Mouse (Mus musculus) heart, adult 18-20 months (tissue): ENCODE results near the gene Pitpnm2. TPM values are rescaled to one million over a fixed set of nuclear protein-coding genes. Genes with fewer than 3 reads are reported as not detected.

ENCODE experiments used
- DNase-seq, 2 experiments: peaks; one replicate each; pipeline ENCODE4 v3.0.0; 2021 to 2022; ENCODE audit warnings: mixed read lengths in 1 of 2
- total RNA-seq, 2 experiments: library from RNA; stranded (reverse); gene quantifications; 2 replicates each; pipeline ENCODE4 v1.2.3; 2021

The Pitpnm2 gene
- total RNA-seq, 2 experiments from 2014 or later = 36.8 to 38.9 TPM

DNA sequence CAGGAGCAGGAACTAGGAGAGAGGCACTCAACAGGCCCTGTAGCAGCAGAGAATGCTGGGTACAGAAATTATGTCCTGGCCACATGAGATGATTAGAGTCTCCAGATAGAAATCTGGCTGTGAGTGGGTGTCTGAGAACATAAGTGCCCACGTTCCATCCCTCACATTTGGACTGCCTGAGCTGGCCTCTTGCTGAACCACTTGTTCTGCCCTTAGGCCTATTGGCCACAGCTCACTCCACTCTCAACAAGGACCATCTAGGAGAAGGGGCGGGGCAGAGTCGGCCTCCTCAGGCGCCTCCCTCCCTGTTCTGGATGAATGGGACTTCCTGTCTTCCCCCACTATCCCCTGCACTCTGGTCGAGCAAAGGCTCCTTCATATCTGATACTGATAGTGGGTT is 100.5 kb downstream of the Pitpnm2 start:
- DNase-seq = no peak

DNA sequence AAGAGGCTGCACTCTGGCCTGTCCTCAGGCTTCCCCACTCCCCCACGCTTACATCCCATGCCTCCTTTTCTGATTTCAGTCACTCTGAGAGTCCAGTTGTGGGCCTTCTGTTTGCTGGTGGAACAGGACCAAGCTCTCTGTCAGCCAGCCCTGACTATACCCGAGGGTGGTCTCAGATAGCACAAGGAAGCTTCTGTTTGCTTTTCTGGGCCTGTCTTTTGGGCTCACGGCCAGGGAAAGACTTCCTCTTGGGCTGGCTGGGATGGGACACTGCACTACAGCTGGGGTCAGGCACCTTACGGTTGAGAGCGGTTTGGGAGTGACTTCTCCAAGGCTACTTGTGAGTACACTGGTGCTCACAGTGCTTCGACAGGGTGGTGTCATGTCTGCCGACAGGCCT is 111.5 kb downstream of the Pitpnm2 start:
- no peak for DNase-seq

DNA sequence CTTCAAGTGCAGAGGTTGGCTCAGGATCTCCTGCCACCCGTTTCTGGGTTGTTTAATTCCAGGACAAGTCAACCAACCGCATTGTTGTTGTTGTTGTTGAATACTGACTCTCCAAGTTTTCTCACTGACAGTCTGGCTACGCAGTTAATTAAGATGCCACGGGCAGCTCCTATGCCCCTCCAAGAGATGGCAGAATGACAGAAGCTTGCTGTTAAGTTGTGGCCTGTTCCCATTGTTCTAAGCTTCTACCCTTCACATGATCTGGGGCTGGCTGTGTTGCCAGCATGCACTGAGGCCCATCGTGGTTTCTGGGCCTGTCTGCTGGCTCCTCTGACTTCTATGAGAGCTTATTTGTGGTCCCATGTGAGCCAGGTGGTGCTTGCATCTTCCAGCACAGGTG is 115.3 kb downstream of the Pitpnm2 start:
- DNase-seq = no peak

DNA sequence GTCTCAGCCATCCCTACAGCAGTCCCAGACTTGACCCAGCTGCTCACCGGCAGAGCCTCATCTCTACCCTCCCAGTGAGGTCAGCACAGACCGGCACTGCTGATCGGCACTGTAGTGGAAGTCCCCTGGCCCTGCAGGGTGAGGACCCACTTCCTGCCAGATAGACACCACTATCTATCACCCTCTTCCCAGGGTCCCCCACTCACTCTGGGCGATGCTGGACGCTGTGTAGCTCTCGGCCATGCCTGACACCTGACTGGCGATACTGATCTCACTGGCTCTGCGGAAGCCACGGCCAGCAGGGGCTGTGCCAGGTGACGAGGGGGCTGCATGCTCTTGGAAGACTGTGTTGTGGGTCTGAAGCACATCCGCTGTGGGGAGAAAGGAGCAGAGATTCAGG is 124.5 kb downstream of the Pitpnm2 start:
- no peak for DNase-seq

DNA sequence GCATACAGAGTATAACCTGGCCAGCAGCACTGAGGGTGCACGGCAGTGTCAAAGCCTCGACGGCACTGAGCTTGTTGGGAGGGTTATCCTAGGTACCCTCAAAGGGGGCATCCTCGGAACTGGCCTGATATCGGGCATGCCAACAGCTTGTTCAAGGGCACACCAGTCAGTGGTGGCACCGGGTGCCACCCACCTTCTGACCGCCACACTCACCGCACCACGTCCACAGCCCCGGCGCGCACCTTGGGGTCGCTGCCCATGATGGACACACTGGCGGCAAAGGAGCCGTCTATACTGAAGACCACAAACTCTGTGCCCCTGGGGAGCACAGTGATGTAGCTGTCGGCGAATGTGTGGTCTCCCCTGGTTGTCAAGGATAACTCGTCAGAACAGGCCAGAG is 127.2 kb downstream of the Pitpnm2 start:
- DNase-seq = no peak

DNA sequence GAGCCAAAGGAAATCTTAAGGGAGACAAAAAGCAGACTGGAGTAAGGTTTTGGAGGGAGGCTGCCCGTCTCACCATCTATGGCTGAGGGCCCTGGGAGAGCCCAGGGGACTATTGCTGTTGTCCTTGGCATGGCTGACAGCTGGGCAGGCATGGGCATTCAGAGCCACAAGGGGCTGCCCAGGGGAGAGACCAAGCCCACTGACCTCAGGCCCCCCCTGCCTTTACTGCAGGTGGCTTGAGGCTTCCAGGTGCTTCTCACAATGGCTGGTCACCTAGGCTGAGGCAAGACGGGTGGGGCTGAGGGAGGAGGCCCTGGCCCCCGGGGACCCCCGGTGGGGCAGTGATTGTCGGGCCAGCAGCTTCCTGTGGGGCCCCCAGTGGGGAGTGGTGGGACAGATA is 130.4 kb downstream of the Pitpnm2 start:
- DNase-seq = no peak

DNA sequence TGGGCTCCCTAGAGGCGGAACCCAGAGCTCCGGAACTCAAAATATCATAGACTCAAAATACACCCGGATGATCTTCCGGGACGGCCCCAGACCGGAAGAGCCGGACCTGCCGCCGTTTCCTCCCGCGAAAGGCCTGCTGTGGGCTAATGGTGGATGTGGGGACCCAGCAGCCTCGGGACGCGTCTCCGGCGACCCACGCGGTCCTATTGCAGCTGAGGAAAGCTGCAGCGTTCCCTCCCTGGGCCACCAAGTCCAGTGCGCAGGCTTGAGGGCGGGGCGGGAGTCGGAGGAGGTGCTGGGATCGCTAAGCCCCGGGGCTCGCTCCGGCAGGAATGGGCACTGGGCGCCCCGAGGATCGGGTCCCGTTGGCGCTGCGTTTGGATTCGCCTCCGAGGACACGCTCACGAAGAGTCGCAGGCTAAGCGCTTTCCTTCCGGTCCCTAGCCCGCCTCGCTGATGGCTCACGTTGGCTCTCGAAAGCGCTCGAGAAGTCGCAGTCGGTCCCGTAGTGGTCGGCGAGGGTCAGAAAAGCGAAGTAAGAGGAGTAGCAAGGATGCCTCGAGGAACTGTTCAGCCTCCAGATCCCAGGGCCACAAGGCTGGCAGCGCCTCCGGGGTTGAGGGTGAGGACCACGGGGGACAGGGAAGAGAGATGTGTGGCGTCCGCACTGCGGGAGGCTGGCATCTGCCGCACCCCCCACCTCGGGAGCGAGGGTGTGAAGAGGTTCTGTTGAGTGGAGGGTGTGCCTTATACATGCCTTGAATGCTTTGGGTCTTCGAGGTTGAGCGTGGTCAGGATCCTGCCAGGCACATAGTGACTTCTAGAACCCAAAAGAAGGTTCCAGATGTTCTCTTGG is 133.3 kb downstream of the Pitpnm2 start, which contains the start of gene Arl6ip4:
Arl6ip4 (plus strand) TSS at position 100 of the 856 bp plus-strand sequence.
- peak; percentile 75 to 91 for DNase-seq

DNA sequence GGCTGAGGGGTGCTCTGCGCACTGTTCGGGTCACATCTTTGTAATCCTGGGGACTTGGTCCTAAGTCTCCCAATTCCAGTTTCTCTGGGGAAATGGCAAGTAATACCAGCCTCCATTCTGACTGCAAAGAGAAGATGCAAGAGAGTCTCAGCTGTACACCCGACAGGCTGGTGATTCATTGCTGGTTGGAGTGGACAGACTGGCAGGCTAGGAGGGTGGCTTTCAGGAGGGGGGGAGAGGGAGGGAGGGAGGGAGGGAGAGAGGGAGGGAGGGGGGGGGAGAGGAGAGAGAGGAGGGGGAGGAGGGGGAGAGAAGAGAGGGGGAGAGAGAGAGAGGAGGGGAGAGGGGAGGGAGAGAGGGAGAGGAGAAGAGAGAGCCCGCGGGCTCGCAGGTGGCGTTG is 134.0 kb downstream of the Pitpnm2 start:
- DNase-seq = no peak

DNA sequence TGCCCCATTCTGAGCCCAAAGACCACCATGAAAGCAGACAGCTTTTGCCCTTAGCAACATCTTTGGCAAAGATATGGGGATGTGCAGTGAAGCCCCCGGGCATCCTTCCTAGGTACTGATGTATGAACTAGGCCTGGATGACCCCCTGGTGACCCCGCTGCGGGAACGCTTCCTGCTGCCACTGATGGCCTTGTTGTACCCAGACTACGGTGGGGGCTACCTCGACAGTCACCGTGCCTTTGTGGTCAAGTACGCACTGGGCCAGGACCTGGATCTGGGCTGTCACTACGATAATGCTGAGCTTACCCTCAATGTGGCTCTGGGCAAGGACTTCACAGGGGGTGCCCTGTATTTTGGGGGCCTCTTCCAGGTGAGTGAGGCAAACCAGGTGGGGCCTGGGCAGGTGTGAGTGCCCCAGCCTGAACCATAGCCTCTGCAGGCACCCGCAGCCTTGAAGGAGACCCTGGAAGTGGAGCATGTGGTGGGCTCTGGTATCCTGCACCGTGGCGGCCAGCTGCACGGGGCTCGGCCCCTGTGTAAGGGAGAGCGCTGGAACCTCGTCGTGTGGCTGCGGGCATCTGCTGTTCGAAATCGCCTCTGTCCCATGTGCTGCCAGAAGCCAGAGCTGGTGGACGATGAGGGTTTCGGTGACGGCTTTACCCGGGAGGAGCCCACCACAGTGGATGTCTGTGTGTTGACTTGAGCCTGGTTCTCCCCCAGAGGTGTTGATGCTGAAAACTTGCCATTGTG is 135.1 kb downstream of the Pitpnm2 start:
- no peak for DNase-seq

DNA sequence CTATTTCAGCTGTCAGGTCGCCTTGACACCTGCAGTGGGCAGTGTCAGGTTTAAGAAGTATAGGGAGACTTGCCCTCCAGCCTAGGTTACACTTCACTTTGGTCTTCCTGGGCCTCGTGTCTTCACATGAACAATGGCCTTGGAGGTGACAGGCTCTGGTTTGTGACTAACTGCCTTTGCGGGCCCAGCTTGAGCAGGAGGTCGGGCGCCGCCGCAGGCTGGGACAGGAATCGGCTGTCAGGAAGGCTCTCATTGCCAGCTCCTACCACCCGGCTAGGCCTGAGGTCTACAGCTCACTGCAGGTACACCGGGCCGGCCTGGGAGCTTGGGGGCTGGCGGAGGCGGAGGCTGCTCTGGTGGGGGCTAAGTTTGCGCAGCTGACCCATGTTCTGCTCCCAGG is 136.5 kb downstream of the Pitpnm2 start:
- DNase-seq = peak; percentile 49 to 52

DNA sequence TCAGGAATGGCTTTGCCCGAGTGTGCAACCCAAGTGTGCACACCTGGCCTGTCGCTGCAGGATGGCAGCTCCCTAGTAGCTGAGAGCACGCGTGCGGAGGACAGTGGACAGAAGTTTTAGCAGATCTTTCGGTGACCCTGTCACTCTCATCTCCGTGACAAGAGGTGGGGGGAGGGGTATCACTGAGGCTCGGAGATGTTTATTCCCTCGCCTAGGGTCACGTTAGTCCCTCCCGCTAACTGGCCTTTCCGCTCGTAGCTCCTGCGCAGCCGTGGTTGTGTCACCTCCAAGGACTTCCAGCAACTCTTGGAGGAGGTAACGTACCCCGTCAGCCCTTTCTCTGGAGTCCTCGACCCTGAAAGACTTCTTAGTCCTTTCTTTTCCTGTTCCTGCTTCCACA is 137.0 kb downstream of the Pitpnm2 start:
- no peak for DNase-seq

DNA sequence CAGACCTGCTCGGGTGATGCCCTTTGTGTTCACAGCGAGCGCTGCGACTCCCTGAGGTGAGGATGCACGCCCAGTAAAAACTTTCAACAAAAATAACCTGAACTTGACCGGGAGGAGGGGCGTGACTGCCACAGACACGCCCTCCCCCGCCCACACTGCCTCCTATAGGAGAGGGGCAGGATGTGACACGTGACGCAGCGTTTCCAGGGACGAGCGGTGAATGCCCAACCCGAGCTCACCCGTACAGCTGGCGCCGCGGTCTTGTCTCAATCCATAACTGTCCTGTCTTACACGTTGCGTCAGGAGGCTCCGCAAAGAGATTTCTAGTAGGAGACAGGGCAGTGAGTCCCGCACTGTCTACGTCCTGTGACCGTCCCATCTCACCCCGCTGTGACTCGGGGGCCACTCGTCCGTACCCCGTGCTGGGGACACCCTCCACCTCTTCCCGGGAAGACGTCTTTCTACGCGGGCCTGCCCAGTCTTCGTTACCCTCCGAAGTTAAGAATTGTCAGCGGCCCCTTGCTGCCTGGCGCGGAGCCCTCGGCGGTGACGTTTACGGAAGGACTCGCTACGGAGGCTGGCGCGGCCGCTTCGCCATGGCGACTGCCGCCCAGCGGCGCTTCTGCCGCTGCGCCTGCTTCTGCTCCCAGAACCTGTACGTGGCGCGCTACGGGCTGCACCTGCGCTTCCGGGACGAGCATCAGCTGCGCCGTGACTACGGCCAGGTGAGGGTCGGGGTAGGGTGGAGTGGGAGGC is 137.6 kb downstream of the Pitpnm2 start, which contains the start of gene Ogfod2:
Ogfod2 (plus strand) TSS at position 556 of the 756 bp plus-strand sequence.
- peak; percentile 96 to 97 for DNase-seq

DNA sequence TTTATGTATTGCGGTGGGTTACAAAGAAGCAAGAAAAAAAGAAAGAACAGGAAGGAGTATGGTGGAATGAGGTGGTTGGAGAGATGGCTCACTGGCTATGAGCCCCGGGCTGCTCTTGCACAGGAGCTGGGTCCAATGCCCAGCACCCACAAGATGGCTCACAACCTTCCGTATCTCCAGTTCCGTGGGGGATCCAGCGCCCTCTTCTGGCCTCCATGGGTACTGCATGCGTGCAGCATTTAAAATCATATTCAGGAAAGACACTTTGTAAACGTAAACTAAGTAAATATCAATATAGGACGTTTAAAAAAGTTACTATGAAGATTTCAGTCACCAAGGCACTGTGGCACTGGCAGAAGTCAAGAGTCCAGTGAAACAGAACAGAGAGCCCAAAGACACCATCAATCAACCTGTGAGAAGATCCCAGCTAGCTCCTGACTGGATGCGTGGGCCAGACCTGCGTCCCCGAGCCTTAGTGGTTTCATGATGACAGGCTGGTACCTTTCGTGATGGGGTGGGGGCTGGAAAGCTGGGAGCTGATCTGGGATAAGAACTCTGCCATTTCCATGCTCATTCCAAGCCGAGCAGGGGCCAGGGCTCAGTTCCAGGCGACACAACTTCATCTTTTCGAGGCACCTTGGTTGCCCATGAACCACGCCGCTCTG is 138.4 kb downstream of the Pitpnm2 start:
- DNase-seq = peak in 1 of 2 experiments; percentile 54

DNA sequence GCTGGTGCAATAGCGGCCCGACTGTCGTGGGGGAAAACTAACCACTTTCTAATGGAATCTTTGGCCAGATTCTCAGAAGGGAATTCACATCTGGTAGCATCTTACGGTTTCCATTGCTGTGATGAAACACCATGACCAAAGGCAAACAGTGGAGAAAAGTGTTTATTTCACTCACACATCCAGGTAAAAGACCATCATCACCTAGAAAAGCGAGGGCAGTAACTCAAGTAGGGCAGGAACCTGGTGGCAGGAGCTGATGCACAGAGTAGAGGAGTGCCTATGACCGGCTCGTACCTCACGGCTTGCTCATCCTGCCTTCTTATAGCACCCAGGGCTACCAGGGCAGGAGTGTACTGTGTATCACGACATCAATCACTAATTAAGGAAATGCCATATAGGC is 146.0 kb downstream of the Pitpnm2 start:
- no peak for DNase-seq

DNA sequence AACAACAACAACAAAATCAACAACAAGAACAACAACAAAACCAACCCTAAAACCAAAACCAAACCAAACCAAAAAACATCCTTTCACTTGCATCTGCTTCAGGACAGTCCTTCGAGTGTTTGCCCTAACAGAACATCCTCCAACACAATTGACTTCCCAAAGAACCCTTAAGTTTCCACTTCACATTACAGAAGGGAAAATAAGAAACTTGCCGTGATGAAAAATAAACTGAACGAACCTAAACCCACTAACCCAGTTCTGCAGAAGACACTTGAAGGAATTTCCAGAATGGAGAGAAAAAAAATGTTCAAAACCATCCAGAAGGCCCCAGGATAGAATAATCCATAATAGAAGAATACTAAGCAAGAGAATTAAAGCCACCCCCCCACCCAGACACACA is 146.5 kb downstream of the Pitpnm2 start:
- DNase-seq = no peak

DNA sequence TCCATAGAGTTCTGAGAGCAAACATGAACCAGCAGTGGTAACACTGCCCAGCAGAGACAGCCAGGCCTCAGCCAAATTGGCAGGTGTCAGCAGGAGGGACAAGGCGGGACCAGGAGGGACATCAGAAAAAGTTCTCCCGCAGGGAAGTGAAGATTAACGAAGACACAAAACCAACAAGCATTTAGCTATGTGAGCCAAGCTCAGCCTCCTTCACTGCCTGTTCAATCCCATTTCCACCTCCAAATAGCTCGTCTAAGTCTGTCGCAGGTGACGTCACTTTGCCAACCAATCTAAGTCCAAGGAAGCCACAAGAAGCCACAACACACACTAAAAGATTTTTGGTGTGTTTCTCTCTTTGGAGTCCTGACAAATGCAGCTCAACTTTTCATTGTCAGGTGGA is 147.2 kb downstream of the Pitpnm2 start:
- no peak for DNase-seq

DNA sequence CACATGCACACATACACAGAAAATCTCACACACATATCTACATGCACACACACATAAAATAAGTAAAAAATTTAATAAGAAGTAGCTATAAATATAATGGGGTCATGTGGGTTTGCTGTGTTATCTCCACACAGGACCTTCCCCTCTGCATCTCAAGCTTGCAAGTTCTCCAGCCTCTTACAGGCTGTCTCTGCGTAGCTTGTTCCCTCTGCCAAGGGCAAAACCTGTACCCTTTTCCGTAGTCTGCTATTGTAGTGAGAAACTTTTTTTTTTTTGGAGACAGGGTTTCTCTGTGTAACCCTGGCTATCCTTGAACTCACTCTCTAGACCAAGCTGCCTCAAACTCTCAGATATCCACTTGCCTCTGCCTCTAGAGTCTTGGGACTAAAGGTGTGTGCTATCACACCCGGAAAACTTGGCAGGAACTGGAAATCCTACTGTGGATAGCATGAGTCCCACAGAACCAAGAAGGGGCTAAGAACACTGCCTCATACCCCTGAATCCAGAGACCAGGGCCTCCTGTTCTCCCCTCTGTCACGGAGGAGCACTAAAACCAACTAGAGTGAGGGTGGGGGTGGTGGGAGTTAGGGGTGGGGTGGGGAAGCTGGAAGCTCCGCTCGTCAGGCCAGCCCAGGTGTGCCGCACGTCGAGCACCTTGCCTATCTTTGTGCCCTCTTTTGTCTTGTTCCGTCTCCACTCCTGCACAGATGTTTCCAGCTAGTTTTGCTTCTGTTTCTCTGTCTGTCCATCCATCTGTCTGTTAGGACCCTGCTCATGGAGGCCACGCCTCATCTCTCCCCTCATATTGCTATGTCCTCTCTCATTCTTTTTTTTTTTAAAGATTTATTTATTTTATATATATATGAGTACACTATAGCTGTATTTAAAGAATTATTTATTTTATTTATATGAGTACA is 149.2 kb downstream of the Pitpnm2 start:
- DNase-seq = no peak

DNA sequence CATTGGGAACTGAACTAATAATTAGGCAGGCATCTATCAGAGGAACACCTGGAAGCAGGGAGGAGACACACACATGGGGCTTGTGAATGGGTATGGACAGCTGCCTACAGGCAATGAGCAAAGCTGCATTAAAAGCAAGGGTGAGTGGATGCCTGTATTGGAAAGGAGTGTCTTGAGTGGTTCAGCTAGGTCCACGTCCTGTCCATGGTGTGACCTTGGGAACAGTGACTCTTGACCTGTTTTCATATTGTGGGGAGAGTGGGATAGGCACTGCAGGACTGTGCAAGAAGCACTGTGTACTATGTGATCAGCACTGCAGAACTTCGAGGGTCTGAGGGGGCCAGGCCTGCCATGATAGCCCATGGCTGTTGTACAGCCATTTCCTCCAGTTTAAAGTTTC is 150.6 kb downstream of the Pitpnm2 start:
- DNase-seq = no peak

DNA sequence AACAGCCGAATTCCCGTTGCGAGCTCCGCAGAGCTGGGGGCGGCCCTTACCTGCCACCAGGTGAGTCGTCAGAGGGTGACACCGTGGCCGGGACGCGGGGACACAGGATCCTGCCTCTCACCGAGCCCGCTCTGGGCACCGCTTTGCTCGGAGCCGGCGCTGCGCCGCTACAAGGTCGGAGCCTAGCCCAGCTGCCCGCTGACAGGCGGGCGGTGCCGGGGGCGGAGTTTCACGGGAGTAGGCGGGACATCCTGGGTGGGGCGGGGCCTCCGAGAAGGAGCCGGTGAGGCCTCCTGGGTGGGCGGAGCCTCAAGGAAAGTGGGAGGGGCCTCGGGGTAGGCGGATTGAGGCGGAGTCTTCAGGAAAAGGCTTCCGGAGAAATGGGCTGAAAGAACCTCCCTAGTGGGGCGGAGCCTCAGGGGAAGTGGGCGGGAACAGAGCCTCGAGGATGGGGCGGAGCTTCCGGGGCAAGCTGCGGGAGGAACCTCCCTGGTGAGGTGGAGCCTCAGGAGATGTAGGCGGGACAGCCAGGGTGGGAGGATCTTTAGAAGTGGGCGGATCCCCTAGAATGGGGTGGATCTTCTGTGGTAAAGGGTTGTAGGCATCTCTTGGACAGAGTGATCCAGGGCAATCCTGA is 153.8 kb downstream of the Pitpnm2 start, which contains the start of gene Abcb9:
Abcb9 (minus strand) TSS at position 203 of the 637 bp plus-strand sequence.
- peak; percentile 98 for DNase-seq

DNA sequence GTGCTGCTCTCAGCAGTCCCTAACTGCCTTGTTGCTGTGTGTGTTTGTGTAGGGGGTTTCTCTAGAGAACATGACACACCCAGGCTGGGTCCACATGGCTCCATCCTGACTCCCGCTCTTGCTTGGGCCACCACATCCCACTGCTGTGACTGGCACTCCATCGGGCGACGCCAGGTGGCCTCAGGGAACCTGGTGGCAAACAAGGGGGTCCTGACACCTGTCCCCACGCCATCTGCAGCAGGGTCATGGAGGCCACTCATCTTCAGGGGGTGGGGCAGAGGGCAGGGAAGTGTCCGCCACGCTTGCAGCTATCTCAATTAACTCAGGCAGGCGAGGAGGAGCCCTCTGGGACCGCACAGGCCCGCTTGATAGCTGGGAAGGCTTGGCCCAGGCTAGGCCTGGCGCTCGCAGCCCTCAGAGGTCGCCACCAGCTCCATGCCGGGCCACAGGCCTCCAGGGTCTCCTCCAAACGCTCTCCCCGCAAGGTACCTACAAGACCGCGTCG is 154.4 kb downstream of the Pitpnm2 start:
- DNase-seq = peak in 1 of 2 experiments; percentile 33
